Mouse (Mus musculus) cerebellum, adult 9-11 months (tissue): Measurements from ENCODE around the gene Fbxo48.

Experiments used
- DNase-seq: peaks from one replicate; pipeline ENCODE4 v3.0.0; 2022

Fbxo48 gene

DNA sequence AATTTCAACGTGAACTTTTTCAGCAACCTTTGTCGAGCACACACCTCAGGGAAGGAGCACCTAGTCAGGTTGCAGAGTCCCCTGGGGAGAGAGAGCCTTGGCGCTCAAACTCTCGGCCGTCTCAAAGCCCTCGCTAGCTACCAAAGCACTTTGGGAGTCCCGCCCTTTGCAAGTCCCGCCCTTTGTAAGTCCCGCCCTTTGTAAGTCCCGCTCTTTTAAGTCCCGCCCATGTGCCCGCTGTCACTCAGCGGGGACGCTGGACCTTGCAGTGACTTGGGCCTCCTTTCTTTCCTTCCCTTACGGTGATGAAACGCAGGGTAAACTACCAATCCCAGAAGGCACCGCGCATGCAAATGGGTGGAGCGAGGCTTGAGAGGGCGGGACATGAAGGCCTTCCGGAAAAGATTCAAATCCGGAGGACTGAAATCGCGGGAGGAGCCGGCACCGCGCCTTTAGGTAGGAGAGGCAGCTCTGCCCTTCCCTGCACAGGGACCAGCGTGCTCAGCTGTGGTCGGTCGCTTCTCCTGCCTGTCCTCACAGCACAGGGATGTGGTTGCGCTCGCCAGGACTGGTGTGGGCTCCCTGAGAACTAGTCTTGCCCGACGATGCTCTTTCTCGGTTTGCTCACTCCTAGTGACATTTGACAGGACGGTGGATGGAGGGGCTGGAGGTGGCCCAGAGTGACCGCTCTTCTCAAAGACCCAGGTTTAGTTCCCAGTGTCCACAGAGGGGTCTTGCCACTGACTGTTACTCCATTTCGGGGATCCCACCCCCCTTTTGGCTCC, at the start of gene Fbxo48:
Gene Fbxo48, plus strand, starts transcription at position 400 of the 785 bp plus-strand sequence.
- DNase-seq: peak; percentile 98

DNA sequence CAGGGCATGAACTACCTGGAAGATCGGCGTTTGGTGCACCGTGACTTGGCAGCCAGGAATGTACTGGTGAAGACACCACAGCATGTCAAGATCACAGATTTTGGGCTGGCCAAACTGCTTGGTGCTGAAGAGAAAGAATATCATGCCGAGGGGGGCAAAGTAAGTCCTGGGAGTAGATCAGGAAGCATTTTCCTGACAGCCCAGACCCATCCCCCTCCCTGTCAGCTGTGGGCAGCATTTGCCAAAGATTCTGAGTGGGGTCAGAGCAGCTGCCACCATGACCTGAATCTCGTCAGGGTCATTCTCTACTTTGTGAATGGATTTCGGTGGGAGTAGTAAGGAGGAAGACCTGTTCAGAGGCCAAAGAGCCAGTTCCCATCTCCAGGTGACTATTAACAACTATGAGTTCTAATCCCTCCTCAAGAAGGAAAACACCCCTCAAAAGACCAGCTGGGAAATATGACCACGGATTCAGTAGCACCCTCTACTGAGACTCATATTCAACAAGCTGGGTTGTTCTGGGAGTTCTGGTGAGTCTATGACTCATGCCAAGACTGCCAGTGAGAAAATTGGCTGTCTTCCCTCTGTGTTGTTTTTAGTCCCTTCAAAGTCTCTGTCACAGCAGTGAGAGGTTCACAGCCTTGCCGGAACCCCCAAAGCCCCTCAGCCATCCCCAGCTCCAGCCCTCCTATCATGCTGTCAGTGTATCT, 46.7 kb upstream of the Fbxo48 start:
- no peak for DNase-seq

GRCm38 (mm10) chr11:16905012-16905332, 46.2 kb upstream of the Fbxo48 start:
- no peak for DNase-seq

- DNase-seq: no peak
These were observed 44.6 kb upstream of the Fbxo48 start for GRCm38 (mm10) chr11:16906530-16906929.

GRCm38 (mm10) chr11:16907517-16908129, 43.6 kb upstream of the Fbxo48 start:
- DNase-seq: no peak

DNA sequence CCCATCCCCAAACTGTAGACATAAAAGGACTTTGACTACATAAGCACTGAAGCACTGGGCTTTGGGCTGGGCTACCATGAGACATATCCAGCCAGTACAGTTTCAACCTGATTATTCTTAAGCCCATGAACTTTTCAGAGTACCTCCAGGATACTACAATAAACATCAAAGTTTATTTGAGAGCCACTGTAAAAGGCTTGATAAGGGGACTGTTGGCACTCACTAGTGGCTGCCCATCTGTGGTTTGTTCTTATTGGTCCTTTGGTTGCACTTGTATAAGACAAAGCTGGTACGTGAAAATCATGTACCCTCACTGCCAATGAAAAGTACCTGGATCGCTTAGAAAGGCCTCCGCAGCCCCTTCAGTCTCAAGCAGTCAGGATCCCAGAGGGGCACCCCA, 36.4 kb upstream of the Fbxo48 start:
- DNase-seq: no peak

DNA sequence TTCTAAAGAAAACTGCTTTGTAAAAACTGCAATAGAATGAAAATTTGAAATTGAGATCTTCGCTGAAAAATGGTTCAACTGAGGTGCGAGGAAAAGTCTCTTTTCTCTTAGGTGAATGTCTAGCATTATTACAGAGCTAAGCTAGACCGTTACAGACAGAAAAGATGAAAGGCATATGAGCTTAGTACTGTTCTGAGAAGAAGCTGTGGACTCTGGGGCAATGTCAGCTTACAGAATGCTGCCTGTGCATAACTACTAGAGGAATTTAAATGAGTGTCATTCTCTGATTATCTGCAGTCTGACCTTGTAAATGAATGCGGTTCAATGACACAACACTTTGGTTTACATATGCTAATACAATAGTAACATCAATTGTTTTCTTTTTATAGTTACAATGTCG, 35.3 kb upstream of the Fbxo48 start:
- no peak for DNase-seq

DNA sequence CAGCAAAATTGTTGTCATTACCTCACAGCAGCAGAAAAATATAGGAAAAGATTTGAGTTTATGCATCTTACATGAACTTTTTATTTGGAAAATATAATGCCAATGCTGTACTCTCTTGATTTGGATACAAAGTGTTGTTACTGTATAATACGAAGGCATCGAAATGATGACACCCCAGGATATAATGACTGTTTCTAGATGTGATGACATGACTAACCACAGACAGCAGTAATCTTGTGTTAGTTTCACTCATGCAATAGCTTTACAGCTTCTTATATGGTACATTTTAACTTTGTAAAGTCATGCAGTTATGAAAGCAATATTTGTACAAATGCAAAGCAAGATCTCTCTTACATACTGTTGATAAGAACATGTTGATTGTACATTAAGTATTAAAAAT, 33.7 kb upstream of the Fbxo48 start:
- DNase-seq: no peak

GRCm38 (mm10) chr11:16932159-16932558, 19.0 kb upstream of the Fbxo48 start:
- no peak for DNase-seq

DNA sequence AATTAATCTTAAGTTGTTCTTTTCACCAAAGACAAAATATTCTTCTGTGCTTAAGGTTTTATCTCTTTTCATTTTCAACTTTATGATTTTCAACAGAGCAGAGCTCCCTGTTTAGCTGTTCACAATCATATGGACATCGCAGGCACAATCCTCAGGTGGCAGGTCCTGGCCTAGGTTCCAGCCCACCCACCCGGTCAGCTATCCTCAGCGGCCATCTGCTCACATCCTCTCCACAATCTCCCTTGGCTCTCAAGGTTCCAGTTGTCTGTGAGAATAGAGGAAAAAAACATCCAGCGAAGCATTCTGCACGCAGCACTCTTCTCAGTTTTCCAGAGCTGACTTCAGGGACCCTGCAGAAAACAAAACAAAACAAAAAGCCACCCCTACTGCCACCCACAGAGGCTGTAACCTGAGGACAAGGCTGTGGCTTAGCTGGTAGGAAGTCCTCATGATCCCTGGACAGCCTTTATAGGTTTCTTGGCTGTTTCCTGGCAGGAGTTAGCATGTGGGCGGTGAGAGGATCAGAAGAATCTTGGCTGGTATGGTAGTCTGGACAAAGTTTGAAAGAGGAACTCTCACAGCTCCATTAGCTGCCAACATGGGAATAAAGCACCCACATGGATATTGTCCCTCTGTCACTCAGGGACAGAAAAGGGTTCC, 15.5 kb upstream of the Fbxo48 start:
- no peak for DNase-seq

DNA sequence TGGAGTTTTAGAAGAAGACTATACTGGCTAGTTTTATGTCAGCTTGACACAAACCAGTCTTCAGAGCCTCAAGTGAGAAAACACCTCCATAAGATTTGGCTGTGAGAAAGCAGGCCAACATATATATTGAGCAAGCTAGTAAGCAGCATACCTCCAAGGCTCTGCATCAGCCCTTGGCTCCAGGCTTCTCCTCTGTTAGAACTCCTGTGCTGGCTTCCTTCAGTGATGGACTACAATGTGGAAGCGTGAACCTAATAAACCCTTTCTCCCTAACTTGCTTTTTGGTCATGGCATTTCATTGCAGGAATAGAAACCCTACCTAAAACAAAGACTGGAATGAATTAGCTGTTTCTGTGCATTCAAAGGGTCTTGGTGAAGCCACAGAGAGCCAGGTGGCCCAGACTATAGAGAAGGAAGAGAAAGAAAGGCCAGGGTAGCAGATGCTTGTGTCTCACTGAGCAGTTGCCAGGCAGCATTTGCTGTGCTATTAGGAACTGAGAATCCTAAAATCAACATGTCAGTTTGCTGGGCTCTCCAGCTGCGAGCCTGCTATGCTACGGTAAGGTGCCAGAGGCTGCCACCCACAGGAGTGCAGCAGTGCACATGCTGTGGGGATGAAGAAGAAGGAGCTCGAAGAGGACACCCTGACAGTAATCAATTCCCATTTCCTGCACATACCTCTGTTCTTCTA, 9.9 kb upstream of the Fbxo48 start:
- DNase-seq: no peak

DNA sequence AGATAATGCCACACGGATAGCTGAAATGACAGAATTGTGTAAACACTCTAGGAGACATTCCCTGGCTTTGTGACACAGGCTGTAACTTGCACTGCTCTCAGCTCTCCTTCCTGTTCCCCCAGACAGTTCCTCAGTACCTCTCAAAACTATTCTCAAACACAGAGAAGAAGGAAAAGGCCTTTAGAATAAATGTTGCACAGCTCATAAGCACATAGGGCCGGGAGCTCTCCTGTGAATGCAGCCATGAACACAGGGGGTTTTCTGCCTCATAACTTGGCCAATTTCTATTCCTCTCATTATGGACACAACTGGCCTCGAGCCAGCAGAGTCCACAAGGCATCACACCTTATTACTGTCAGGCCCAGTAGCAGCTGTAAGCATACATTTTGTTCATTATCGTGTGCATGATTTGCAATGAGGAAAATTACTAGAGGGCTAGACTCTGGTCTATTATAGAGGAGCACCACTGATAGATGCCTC, 9.2 kb upstream of the Fbxo48 start:
- DNase-seq: no peak

- no peak for DNase-seq
These were observed 8.2 kb upstream of the Fbxo48 start for GRCm38 (mm10) chr11:16943016-16943415.

DNA sequence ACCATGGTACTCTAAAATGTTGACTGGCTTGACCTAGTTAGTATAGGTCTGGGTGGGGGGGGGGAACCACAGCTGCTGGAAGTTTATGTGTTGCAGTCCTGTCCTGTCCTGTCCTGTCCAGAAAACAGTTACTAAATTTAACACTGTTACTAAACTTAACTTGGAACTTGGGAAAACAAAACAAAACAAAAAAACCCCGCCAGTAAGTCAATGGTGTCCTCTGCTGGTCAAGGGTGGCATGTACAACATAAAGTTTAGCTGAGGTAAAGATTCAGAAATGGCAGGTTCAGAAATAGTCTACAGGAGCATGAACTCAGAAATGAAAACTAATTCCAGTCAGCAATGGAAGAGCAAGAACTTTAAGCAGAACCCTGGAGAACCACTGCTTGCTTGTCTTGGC, 2.4 kb upstream of the Fbxo48 start:
- no peak for DNase-seq

- DNase-seq: no peak
These were observed 774 bp upstream of the Fbxo48 start for GRCm38 (mm10) chr11:16950226-16950975.

- DNase-seq: no peak
These were observed 511 bp downstream of the Fbxo48 start for GRCm38 (mm10) chr11:16951761-16952010.

GRCm38 (mm10) chr11:16956115-16956862, 5.1 kb downstream of the Fbxo48 start:
- DNase-seq: no peak

DNA sequence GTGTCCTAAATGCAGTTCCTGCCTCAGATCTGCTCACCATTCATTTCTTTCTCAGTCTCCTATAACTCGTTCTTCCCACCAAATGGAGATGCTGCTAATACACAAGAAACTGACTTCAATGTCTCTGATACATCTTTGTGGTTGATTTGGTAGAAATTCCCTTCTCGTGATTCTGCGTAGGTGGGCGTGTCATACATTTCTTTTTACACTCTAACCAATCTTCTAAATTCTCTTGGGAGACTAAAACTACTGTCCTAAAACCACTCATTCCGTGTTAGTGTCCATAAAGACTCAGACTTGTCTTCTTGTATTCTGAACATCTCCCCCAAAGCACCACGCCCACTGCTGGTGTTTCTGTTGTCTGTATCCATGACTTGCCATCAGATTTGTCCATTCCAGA, 5.9 kb downstream of the Fbxo48 start:
- no peak for DNase-seq

DNA sequence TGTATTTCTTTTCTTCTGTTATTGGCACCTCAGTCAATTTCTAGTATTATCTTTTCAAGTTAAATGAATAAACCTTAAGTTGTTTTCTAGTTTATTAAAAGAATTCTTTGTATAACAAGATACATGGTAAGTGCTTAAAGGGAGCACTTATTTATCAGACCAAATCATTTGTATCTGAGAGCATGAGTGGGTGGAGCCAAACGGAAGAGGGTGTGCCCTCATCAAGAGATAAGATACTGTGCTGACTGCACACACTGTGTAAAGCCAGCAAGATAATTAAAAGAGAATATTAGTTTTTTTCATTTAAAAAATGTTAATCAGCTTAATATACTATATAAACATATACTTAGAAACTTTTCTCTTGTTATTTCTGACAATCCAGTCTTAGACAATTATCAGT, 7.3 kb downstream of the Fbxo48 start:
- no peak for DNase-seq

- DNase-seq: peak; percentile 18
These were observed 16.6 kb downstream of the Fbxo48 start for GRCm38 (mm10) chr11:16967806-16968205.

GRCm38 (mm10) chr11:16969650-16970049, 18.5 kb downstream of the Fbxo48 start:
- DNase-seq: no peak

DNA sequence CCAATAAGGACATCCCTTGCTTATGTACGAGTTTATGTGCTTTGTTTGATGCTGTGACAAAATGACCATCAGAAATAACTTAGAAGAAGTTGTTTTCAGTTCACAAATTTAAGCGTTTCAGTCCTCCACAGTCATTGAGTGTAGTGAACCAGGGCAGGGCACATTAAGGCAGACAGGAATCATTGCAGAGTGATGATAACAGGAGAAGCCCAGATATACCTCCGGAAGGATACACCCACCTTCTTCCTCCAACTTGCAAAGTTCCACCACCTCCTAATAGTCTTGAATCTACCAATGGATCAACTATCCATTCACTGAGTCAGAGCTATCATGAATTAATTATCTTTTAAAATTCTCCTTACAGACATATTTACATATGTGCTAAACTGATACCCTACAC, 20.9 kb downstream of the Fbxo48 start:
- no peak for DNase-seq
